Mouse (Mus musculus): ENCODE measurements at regions not wholly inside any gene's neighbourhood (a gene's known extent, or its start where the extent isn't known, plus 50 kb on each side); places are given as distances from the start of the nearest gene placed in this dataset.

GRCm38 (mm10) chr10:99879362-99879761 lies 119.9 kb upstream of the Csl start:
- TF ChIP-seq CTCF (IDR thresholded peaks at IDR 0.05; ENCODE audit: low read depth) (no peak), EP300 (IDR thresholded peaks at IDR 0.05; ENCODE audit: low read depth) (no peak)

All from liver, embryonic 14.5 days (tissue).